ENCODE assay signal across 11 mouse cellular contexts in genomic region chr19:4989434-4990255, GRCm38 (mm10). TPM values are rescaled to one million over a fixed set of nuclear protein-coding genes. Genes with fewer than 3 reads are reported as not detected.
DNase-seq lines count a peak whose midpoint lies in the region; ATAC-seq lines count a peak whose summit lies in the region.
"Had no signal": no experiment of that assay in that cellular context is flagged by ENCODE, and none has a peak within 500 bp of the region (broad histone marks: within the 10 kb centered on the region; RNA-seq: fewer than 3 reads in every experiment).

No protein-coding gene starts in this region.

- no peak overlapping the region for H3K9ac ChIP-seq in intestine, embryonic 16.5 days (ENCODE audit: low read depth, low read length)
- peak overlapping the region; percentile 78 for H3K9ac ChIP-seq in midbrain, embryonic 16.5 days (ENCODE audit: low read depth, low read length)

- no peaks in the 10 kb centered on the region for H3K9me3 ChIP-seq in embryonic facial prominence, embryonic 10.5 days
- no peaks in the 10 kb centered on the region for H3K9me3 ChIP-seq in intestine, embryonic 16.5 days (ENCODE audit: control insufficient read depth, low read length)
- H3K9me3 ChIP-seq in midbrain, embryonic 16.5 days (replicated peaks; ENCODE audit: control insufficient read depth, low read length, poor library complexity, severe bottlenecking), result no peaks in the 10 kb centered on the region

- H3K27me3 ChIP-seq in embryonic facial prominence, embryonic 10.5 days (replicated peaks; ENCODE audit: low read depth, poor library complexity, severe bottlenecking), result peaks cover 82% of the 10 kb centered on the region
- peaks cover 25% of the 10 kb centered on the region for H3K27me3 ChIP-seq in intestine, embryonic 16.5 days (replicated peaks; ENCODE audit: control insufficient read depth, insufficient read depth, low read length)
- H3K27me3 ChIP-seq in midbrain, embryonic 16.5 days (ENCODE audit: control insufficient read depth, insufficient read depth, low read depth, low read length), result peaks cover 30% of the 10 kb centered on the region

- 16% methylated on average over 47 of the region's 47 CpGs for WGBS in embryonic facial prominence, embryonic 10.5 days
- 22% methylated on average over 43 of the region's 47 CpGs for WGBS in intestine, embryonic 16.5 days
- WGBS in midbrain, embryonic 16.5 days, result 10% methylated on average over 41 of the region's 47 CpGs

- peak; percentile 75 for DNase-seq in brain, embryonic 18.5 days (ENCODE audit: low read depth, low spot score)
- DNase-seq in embryonic facial prominence, embryonic 10.5 days (ENCODE audit: low spot score), result no peak
- no peak for DNase-seq in spleen, postnatal 36 days (ENCODE audit: low spot score in 2 of 2)
- DNase-seq in spleen, postnatal 14 days (ENCODE audit: low spot score in 2 of 2), result no peak
- DNase-seq in gastrocnemius, adult 18-20 months (ENCODE audit: low spot score), result no peak

- H3K4me3 ChIP-seq in embryonic facial prominence, embryonic 10.5 days, result peak overlapping the region; percentile 40
- no peak overlapping the region; the same call in 1 of the 2 replicates for H3K4me3 ChIP-seq in intestine, embryonic 16.5 days (ENCODE audit: low read length)
- peak overlapping the region; percentile 56 for H3K4me3 ChIP-seq in midbrain, embryonic 16.5 days (ENCODE audit: low read depth, low read length)
- H3K4me3 ChIP-seq: erythroblast, embryonic 14.5 days had no signal

- H3K4me1 ChIP-seq in embryonic facial prominence, embryonic 10.5 days, result peaks cover 11% of the 10 kb centered on the region
- H3K4me1 ChIP-seq in intestine, embryonic 16.5 days (ENCODE audit: control insufficient read depth, insufficient read depth, low read length), result no peaks in the 10 kb centered on the region
- H3K4me1 ChIP-seq in midbrain, embryonic 16.5 days (ENCODE audit: control insufficient read depth, insufficient read depth, low read length), result peaks cover 43% of the 10 kb centered on the region

- no peaks in the 10 kb centered on the region for H3K36me3 ChIP-seq in embryonic facial prominence, embryonic 10.5 days (replicated peaks)
- no peaks in the 10 kb centered on the region for H3K36me3 ChIP-seq in intestine, embryonic 16.5 days (ENCODE audit: control insufficient read depth, insufficient read depth, low read length)
- peaks cover 5% of the 10 kb centered on the region; the same call in 1 of the 2 replicates for H3K36me3 ChIP-seq in midbrain, embryonic 16.5 days (ENCODE audit: control insufficient read depth, insufficient read depth, low read length)

- H3K4me2 ChIP-seq in intestine, embryonic 16.5 days (ENCODE audit: low read depth, low read length), result no peak overlapping the region
- H3K4me2 ChIP-seq in midbrain, embryonic 16.5 days (ENCODE audit: low read length), result peak overlapping the region; percentile 84

- 0 out of 2 replicates have a peak, but pooled peaks have one; percentile 3 for ATAC-seq in intestine, embryonic 16.5 days
- ATAC-seq in midbrain, embryonic 16.5 days, result peak; percentile 81
- no peak for ATAC-seq in granulocyte monocyte progenitor cell, adult 5-6 weeks (replicated peaks; ENCODE audit: poor library complexity, severe bottlenecking)

- H3K27ac ChIP-seq in embryonic facial prominence, embryonic 10.5 days (replicated peaks), result no peak overlapping the region
- H3K27ac ChIP-seq in intestine, embryonic 16.5 days (ENCODE audit: low read length), result no peak overlapping the region
- H3K27ac ChIP-seq in midbrain, embryonic 16.5 days (ENCODE audit: low read length), result peak overlapping the region; percentile 77

RNA-seq across cellular contexts. Expression of gene Npas4, which starts 0.5 kb away (rescaled TPM):
- not detected in 2 replicates for polyA plus RNA-seq in embryonic facial prominence, embryonic 10.5 days (2016; fragmentation: Nextera tagmentation; extraction: Ambion mirVana)
- polyA plus RNA-seq in intestine, embryonic 16.5 days (2015; fragmentation: Nextera tagmentation; extraction: Ambion mirVana), result 0.13 and 0.22 TPM in 2 replicates
- polyA plus RNA-seq in midbrain, embryonic 16.5 days (2015; fragmentation: Nextera tagmentation; extraction: Ambion mirVana), result 0.58 and 0.82 TPM in 2 replicates
- total RNA-seq in gastrocnemius, adult 18-20 months (2021), result not detected
- total RNA-seq in granulocyte monocyte progenitor cell, adult 5-6 weeks (2014; fragmentation: Nextera tagmentation), result not detected in 2 replicates
- total RNA-seq in granulocyte monocyte progenitor cell, adult 5-6 weeks (2017), result not detected in 2 replicates
- total RNA-seq: MEL had no signal
- polyA plus RNA-seq: erythroblast, embryonic 14.5 days; liver, embryonic 16.5 days had no signal

RNA-seq across cellular contexts. Expression of gene Mrpl11, which starts 27.7 kb away (rescaled TPM):
- polyA plus RNA-seq in embryonic facial prominence, embryonic 10.5 days (2016; fragmentation: Nextera tagmentation; extraction: Ambion mirVana), result 164 and 165 TPM in 2 replicates
- 88.1 and 98.2 TPM in 2 replicates for polyA plus RNA-seq in intestine, embryonic 16.5 days (2015; fragmentation: Nextera tagmentation; extraction: Ambion mirVana)
- 101 and 107 TPM in 2 replicates for polyA plus RNA-seq in midbrain, embryonic 16.5 days (2015; fragmentation: Nextera tagmentation; extraction: Ambion mirVana)
- total RNA-seq in gastrocnemius, adult 18-20 months (2021), result 10 to 100 TPM; 64.6 to 66.7 TPM
- 51.9 and 53.3 TPM in 2 replicates for total RNA-seq in granulocyte monocyte progenitor cell, adult 5-6 weeks (2014; fragmentation: Nextera tagmentation)
- total RNA-seq in granulocyte monocyte progenitor cell, adult 5-6 weeks (2017), result 58.8 and 81.4 TPM in 2 replicates

RNA-seq across cellular contexts. Expression of gene Slc29a2, which starts 34.0 kb away (rescaled TPM):
- polyA plus RNA-seq in embryonic facial prominence, embryonic 10.5 days (2016; fragmentation: Nextera tagmentation; extraction: Ambion mirVana), result 7.1 and 8.5 TPM in 2 replicates
- polyA plus RNA-seq in intestine, embryonic 16.5 days (2015; fragmentation: Nextera tagmentation; extraction: Ambion mirVana), result 4.5 and 5.4 TPM in 2 replicates
- 12.1 and 16.0 TPM in 2 replicates for polyA plus RNA-seq in midbrain, embryonic 16.5 days (2015; fragmentation: Nextera tagmentation; extraction: Ambion mirVana)
- 1 to 10 TPM; 4.1 to 5.3 TPM for total RNA-seq in gastrocnemius, adult 18-20 months (2021)
- 3.1 and 12.2 TPM in 2 replicates for total RNA-seq in granulocyte monocyte progenitor cell, adult 5-6 weeks (2014; fragmentation: Nextera tagmentation)
- 2.5 and 4.2 TPM in 2 replicates for total RNA-seq in granulocyte monocyte progenitor cell, adult 5-6 weeks (2017)

RNA-seq across cellular contexts. Expression of gene Peli3, which starts 46.7 kb away (rescaled TPM):
- polyA plus RNA-seq in embryonic facial prominence, embryonic 10.5 days (2016; fragmentation: Nextera tagmentation; extraction: Ambion mirVana), result 2.6 and 3.1 TPM in 2 replicates
- polyA plus RNA-seq in intestine, embryonic 16.5 days (2015; fragmentation: Nextera tagmentation; extraction: Ambion mirVana), result 1.3 and 1.6 TPM in 2 replicates
- polyA plus RNA-seq in midbrain, embryonic 16.5 days (2015; fragmentation: Nextera tagmentation; extraction: Ambion mirVana), result 11.3 and 17.0 TPM in 2 replicates
- 1 to 10 TPM; 2.4 to 2.7 TPM for total RNA-seq in gastrocnemius, adult 18-20 months (2021)
- not detected in 2 replicates for total RNA-seq in granulocyte monocyte progenitor cell, adult 5-6 weeks (2014; fragmentation: Nextera tagmentation)
- total RNA-seq in granulocyte monocyte progenitor cell, adult 5-6 weeks (2017), result 0.10 and 3.3 TPM in 2 replicates
- polyA plus RNA-seq: erythroblast, embryonic 14.5 days had no signal

RNA-seq across cellular contexts. Expression of gene B4gat1, which starts 49.0 kb away (rescaled TPM):
- 34.7 and 36.1 TPM in 2 replicates for polyA plus RNA-seq in embryonic facial prominence, embryonic 10.5 days (2016; fragmentation: Nextera tagmentation; extraction: Ambion mirVana)
- polyA plus RNA-seq in intestine, embryonic 16.5 days (2015; fragmentation: Nextera tagmentation; extraction: Ambion mirVana), result 34.2 and 39.3 TPM in 2 replicates
- 82.9 and 102 TPM in 2 replicates for polyA plus RNA-seq in midbrain, embryonic 16.5 days (2015; fragmentation: Nextera tagmentation; extraction: Ambion mirVana)
- 10 to 100 TPM; 18.7 to 23.2 TPM for total RNA-seq in gastrocnemius, adult 18-20 months (2021)
- 4.8 and 6.1 TPM in 2 replicates for total RNA-seq in granulocyte monocyte progenitor cell, adult 5-6 weeks (2014; fragmentation: Nextera tagmentation)
- total RNA-seq in granulocyte monocyte progenitor cell, adult 5-6 weeks (2017), result 2.6 and 11.6 TPM in 2 replicates
